Mouse (Mus musculus) limb, embryonic 14.5 days (tissue): ENCODE results near the gene Gna13. TPM values are rescaled to one million over a fixed set of nuclear protein-coding genes. Genes with fewer than 3 reads are reported as not detected.
A peak's percentile ranks its signal among the peaks of the same experiment; 100 is the strongest.

ENCODE experiments used
- ATAC-seq: fragments of 200-750 bp; cut with Nextera tagmentation; 2 replicates; pipeline ENCODE4 v1.8.0; 2017; ENCODE audit warnings: low read depth, moderate number of reproducible peaks, moderate TSS enrichment; ENCODE audit not compliant: low FRiP score
- DNase-seq: peaks from one replicate; pipeline ENCODE4 v3.0.0-alpha.2; 2015; ENCODE audit warnings: low spot score
- H3K27ac ChIP-seq: fragments of 300-500 bp; sonication (generic); replicated peaks from 2 replicates; pipeline ENCODE4 v1.5.1; 2014; ENCODE audit warnings: low read depth, mild to moderate bottlenecking, low read length, moderate library complexity, mixed read lengths
- H3K27me3 ChIP-seq: fragments of 300-500 bp; sonication (generic); 2 replicates; pipeline ENCODE4 v1.6.1; 2014; ENCODE audit warnings: low read length, mixed read lengths; ENCODE audit not compliant: control insufficient read depth, insufficient read depth
- H3K36me3 ChIP-seq: fragments of 300-500 bp; sonication (generic); 2 replicates; pipeline ENCODE4 v1.6.1; 2014; ENCODE audit warnings: mild to moderate bottlenecking, low read length, moderate library complexity, mixed read lengths; ENCODE audit not compliant: control insufficient read depth, insufficient read depth
- H3K4me1 ChIP-seq: fragments of 300-500 bp; sonication (generic); 2 replicates; pipeline ENCODE4 v1.6.1; 2014; ENCODE audit warnings: antibody characterized with exemption, low read length, mixed read lengths; ENCODE audit not compliant: control insufficient read depth, insufficient read depth
- H3K4me2 ChIP-seq: fragments of 300-500 bp; sonication (generic); replicated peaks from 2 replicates; pipeline ENCODE4 v1.6.1; 2014; ENCODE audit warnings: low read depth, mild to moderate bottlenecking, low read length, moderate library complexity; ENCODE audit not compliant: severe bottlenecking
- H3K4me3 ChIP-seq: fragments of 300-500 bp; sonication (generic); replicated peaks from 2 replicates; pipeline ENCODE4 v1.5.1; 2014; ENCODE audit warnings: low read length
- H3K9ac ChIP-seq: fragments of 300-500 bp; sonication (generic); 2 replicates; pipeline ENCODE4 v1.6.1; 2014; ENCODE audit warnings: mild to moderate bottlenecking, low read depth, low read length, moderate library complexity; ENCODE audit not compliant: severe bottlenecking
- H3K9me3 ChIP-seq: fragments of 300-500 bp; sonication (generic); 2 replicates; pipeline ENCODE4 v1.6.1; 2016; ENCODE audit warnings: low read length; ENCODE audit not compliant: control insufficient read depth
- POLR2A ChIP-seq: fragments of 200-500 bp; IDR thresholded peaks from 2 replicates; pipeline ENCODE4 v1.8.0; 2012; ENCODE audit warnings: inconsistent platforms, mild to moderate bottlenecking, moderate library complexity, borderline replicate concordance; ENCODE audit not compliant: insufficient read depth, insufficient read length; ENCODE audit errors: extremely low read depth
- WGBS: fragments of 180-500 bp; shearing (Covaris S2); extraction: QIAGEN DNeasy Blood & Tissue Kit; methylation state at CpG from one replicate; pipeline ENCODE4 v1.1.7; 2014; 5-methylcytosine and 5-hydroxymethylcytosine counted together
- polyA plus RNA-seq, 2 experiments: library from polyadenylated mRNA; depleted of rRNA in 1 of 2; stranded (reverse) in 1 of 2; unstranded in 1 of 2; fragments of >200 nt; fragmentation: Nextera tagmentation in 1 of 2; extraction: Ambion mirVana in 1 of 2; gene quantifications; 2 replicates each; pipeline versions ENCODE4 v1.2.1 to v1.2.3; 2012 to 2014

The Gna13 gene
- polyA plus RNA-seq (2012; rRNA removed) (24.8 and 28.7 TPM in 2 replicates), polyA plus RNA-seq (2014; fragmentation: Nextera tagmentation; extraction: Ambion mirVana) (26.2 and 28.3 TPM in 2 replicates)

DNA sequence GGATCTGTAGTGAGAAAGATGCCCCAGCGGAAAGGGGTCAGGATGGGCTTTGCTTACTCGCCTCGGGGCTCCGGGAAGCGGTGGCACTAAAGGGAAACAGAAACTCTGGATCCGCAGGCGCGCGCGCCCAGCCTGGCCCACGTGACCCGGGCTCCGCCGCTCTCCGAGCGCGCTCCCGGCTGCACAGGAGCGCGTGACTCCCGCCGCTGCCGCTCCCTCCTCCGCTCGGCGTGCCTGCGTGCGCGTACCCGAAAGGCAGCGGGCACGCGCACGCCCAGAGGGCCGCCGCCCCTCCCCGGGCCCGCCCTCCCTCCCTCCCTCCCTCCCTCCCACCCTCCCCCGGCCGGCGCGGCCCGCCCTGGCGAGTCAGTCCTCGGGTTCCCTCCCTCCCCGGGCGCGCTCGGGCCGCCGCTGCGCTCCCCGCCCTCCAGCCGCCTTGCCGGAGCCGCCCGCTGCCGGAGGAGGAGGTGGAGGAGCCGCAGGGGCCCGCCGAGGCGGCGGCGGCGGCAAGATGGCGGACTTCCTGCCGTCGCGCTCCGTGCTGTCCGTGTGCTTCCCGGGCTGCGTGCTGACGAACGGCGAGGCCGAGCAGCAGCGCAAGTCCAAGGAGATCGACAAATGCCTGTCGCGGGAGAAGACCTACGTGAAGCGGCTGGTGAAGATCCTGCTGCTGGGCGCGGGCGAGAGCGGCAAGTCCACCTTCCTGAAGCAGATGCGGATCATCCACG is at the start of gene Gna13:
Gna13 (plus strand) TSS at position 369 of the 728 bp plus-strand sequence.
- TF ChIP-seq POLR2A: peak; percentile 57; the same call in 1 of the 2 replicates
- Histone ChIP-seq H3K27me3 (no peaks in the 10 kb centered on the region), H3K9me3 (no peaks in the 10 kb centered on the region), H3K36me3 (peaks cover 21% of the 10 kb centered on the region), H3K4me2 (peak within 1 kb of the TSS; percentile 70), H3K9ac (peak within 1 kb of the TSS; percentile 94), H3K4me3 (peak within 1 kb of the TSS; percentile 94), H3K27ac (peak within 1 kb of the TSS; percentile 91), H3K4me1 (peaks cover 13% of the 10 kb centered on the region)
- DNase-seq (peak; percentile 92), ATAC-seq (peak; percentile 85)
- WGBS: under 1% methylated on average over 43 of the region's 89 CpGs

DNA sequence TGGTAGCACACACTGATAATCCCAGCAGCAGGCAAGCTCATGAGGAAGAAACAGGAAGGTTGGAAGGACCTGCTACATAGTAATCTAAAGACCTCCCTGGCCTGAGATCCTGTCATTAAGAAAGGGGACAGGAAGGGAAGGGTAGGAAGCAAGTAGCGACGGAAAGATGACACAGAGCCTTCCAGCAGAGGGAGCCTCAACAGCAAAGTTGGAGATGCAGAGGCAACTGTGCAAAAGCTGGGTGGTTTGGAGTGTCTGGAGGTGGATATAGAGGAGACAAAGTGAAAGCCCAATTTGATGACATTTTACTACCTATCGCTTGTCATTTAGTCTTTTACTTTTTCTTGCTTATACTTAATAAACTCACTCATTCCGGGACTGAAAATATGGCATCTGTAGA is 45.7 kb upstream of the Gna13 start:
- WGBS: 42% methylated on average over 4 of the region's 4 CpGs

DNA sequence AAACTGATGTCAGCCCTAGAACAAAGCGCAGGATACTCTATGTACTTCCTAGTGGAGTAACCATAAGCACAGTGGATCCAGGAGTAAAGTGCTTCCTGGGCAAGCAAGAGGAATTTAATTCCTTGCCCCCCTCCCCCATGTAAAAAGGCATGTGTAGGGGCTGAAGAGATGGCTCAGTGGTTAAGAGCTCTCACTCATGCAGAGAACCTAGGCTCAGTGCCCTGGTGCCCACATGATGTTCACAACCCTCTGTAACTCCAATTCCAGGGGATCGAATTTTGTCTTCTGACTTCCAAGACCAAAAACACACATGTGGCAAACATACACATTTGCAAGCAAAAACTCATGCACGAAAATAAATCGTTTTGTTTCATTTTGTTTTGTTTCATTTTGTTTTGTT is 43.2 kb upstream of the Gna13 start:
- H3K36me3 ChIP-seq: no peaks in the 10 kb centered on the region
- H3K9me3 ChIP-seq: no peaks in the 10 kb centered on the region
- no peaks in the 10 kb centered on the region for H3K4me1 ChIP-seq
- no peaks in the 10 kb centered on the region for H3K27me3 ChIP-seq
- H3K4me3 ChIP-seq: no peak overlapping the region
- H3K4me2 ChIP-seq: no peak overlapping the region
- ATAC-seq: no peak
- no peak overlapping the region for H3K9ac ChIP-seq
- 91% methylated on average over 4 of the region's 4 CpGs for WGBS
- H3K27ac ChIP-seq: no peak overlapping the region
- no peak for TF ChIP-seq POLR2A
- no peak for DNase-seq

More for the DNA sequence above, 45.7 kb upstream of the Gna13 start:
- Histone ChIP-seq H3K4me3 (no peak overlapping the region), H3K9me3 (no peaks in the 10 kb centered on the region), H3K27ac (no peak overlapping the region), H3K27me3 (no peaks in the 10 kb centered on the region), H3K4me2 (no peak overlapping the region), H3K9ac (no peak overlapping the region), H3K4me1 (0 out of 2 replicates have a peak, but pooled peaks cover 2% of the 10 kb centered on the region), H3K36me3 (no peaks in the 10 kb centered on the region)
- ATAC-seq (no peak), DNase-seq (no peak)
- no peak for TF ChIP-seq POLR2A

DNA sequence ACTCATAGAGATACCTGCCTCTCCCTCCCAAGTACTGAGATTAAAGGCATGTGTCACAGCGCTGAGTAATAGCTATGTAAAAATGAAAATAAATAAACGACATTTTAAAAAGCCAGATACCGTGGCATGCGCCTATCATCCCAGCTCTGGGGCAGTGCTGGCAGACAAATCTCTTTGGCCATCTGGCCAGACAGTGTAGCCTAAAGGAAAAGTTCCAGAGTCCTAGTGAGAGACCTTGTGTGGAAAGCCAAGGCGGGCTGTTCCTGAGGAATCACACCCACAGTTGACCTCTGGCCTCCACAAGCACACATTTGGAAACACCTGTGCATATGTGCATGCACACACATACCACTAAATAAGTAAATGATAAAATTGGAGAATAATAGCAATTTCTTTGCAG is 42.7 kb upstream of the Gna13 start:
- no peak for TF ChIP-seq POLR2A
- no peaks in the 10 kb centered on the region for H3K27me3 ChIP-seq
- 68% methylated on average over 5 of the region's 5 CpGs for WGBS
- no peak overlapping the region for H3K27ac ChIP-seq
- ATAC-seq: no peak
- no peaks in the 10 kb centered on the region for H3K36me3 ChIP-seq
- H3K4me2 ChIP-seq: no peak overlapping the region
- H3K4me3 ChIP-seq: no peak overlapping the region
- H3K4me1 ChIP-seq: no peaks in the 10 kb centered on the region
- H3K9me3 ChIP-seq: no peaks in the 10 kb centered on the region
- DNase-seq: no peak
- H3K9ac ChIP-seq: no peak overlapping the region

DNA sequence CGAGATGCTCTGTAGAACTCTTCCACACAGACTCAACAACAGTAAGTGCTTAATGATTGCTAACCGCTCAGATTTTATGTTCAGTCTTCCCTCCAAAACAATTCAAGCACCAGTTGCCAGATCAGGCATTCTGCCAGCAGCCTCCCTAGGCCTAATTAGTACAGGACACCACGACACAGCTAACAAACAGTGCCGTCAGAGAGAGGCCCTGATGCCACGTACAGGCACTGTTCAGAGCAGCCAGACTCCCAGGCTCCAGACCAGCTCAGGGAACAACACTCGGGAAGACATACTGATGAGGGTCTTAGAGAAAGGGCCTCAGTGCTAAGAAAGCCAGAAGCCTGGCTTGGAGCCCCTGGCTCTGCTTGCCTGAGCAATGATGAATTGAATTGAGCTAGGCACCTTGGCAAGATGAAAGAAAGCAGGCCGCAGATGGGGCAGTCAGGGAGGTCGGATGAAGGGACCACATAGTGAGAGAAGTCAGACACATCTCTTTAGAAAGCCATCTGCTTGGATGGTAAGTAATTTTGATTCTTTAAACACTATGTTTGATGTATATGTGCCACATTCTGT is 42.2 kb upstream of the Gna13 start:
- H3K27ac ChIP-seq: no peak overlapping the region
- H3K9me3 ChIP-seq: no peaks in the 10 kb centered on the region
- 32% methylated on average over 8 of the region's 8 CpGs for WGBS
- H3K4me2 ChIP-seq: no peak overlapping the region
- no peak for TF ChIP-seq POLR2A
- no peak overlapping the region for H3K9ac ChIP-seq
- ATAC-seq (no peak), DNase-seq (peak; percentile 24)
- no peaks in the 10 kb centered on the region for H3K4me1 ChIP-seq
- H3K27me3 ChIP-seq: no peaks in the 10 kb centered on the region
- no peak overlapping the region for H3K4me3 ChIP-seq
- no peaks in the 10 kb centered on the region for H3K36me3 ChIP-seq
